In genomic region chr19:36409861-36410392, GRCm38 (mm10) we compare ENCODE assay signal across 8 mouse cellular contexts.
DNase-seq lines count a peak whose midpoint lies in the region; ATAC-seq lines count a peak whose summit lies in the region.

No protein-coding gene starts in this region.

- no peaks in the 10 kb centered on the region for H3K9me3 ChIP-seq in kidney, embryonic 15.5 days (replicated peaks)
- no peaks in the 10 kb centered on the region for H3K9me3 ChIP-seq in forebrain, embryonic 15.5 days
- H3K9me3 ChIP-seq in midbrain, embryonic 15.5 days: no peaks in the 10 kb centered on the region

- 0 out of 2 replicates have a peak, but pooled peaks cover 3% of the 10 kb centered on the region for H3K4me1 ChIP-seq in kidney, embryonic 15.5 days
- peaks cover 8% of the 10 kb centered on the region; the same call in 1 of the 2 replicates for H3K4me1 ChIP-seq in forebrain, embryonic 15.5 days
- H3K4me1 ChIP-seq in midbrain, embryonic 15.5 days: peaks cover 15% of the 10 kb centered on the region

- DNase-seq in kidney, adult 9 months: no peak
- DNase-seq in CD4-positive helper T cell, adult 2 months (ENCODE audit: low read depth, low spot score): peak; percentile 60
- peak; percentile 75 for DNase-seq in ZHBTc4 (ENCODE audit: low read depth, low spot score)
- DNase-seq in layer of hippocampus, postnatal 36 days: peak; percentile 16 to 19
- no peak for DNase-seq in ovary, postnatal 36 days (ENCODE audit: low spot score)

- no peaks in the 10 kb centered on the region for H3K36me3 ChIP-seq in kidney, embryonic 15.5 days
- no peaks in the 10 kb centered on the region for H3K36me3 ChIP-seq in forebrain, embryonic 15.5 days
- no peaks in the 10 kb centered on the region for H3K36me3 ChIP-seq in midbrain, embryonic 15.5 days (replicated peaks)

- H3K27ac ChIP-seq in kidney, embryonic 15.5 days: 0 out of 2 replicates have a peak overlapping the region, but pooled peaks have one; percentile 51
- no peak overlapping the region; the same call in 1 of the 2 replicates for H3K27ac ChIP-seq in forebrain, embryonic 15.5 days (replicated peaks)
- no peak overlapping the region for H3K27ac ChIP-seq in midbrain, embryonic 15.5 days

- H3K4me2 ChIP-seq in kidney, embryonic 15.5 days: peak overlapping the region; percentile 96
- peak overlapping the region; percentile 87 for H3K4me2 ChIP-seq in forebrain, embryonic 15.5 days (replicated peaks)
- peak overlapping the region; percentile 90 for H3K4me2 ChIP-seq in midbrain, embryonic 15.5 days

- peaks cover 29% of the 10 kb centered on the region for H3K27me3 ChIP-seq in kidney, embryonic 15.5 days
- H3K27me3 ChIP-seq in forebrain, embryonic 15.5 days: no peaks in the 10 kb centered on the region
- peaks cover 7% of the 10 kb centered on the region for H3K27me3 ChIP-seq in midbrain, embryonic 15.5 days (replicated peaks)

- no peak; the same call in 1 of the 2 replicates for ATAC-seq in kidney, embryonic 15.5 days (replicated peaks; ENCODE audit: low FRiP score)
- no peak for ATAC-seq in forebrain, embryonic 15.5 days (replicated peaks)
- peak; percentile 77; the same call in 1 of the 2 replicates for ATAC-seq in midbrain, embryonic 15.5 days (replicated peaks)

- WGBS in kidney, embryonic 15.5 days: under 1% methylated on average over 53 of the region's 82 CpGs
- WGBS in forebrain, embryonic 15.5 days: 1% methylated on average over 63 of the region's 82 CpGs
- under 1% methylated on average over 72 of the region's 82 CpGs for WGBS in midbrain, embryonic 15.5 days

- H3K4me3 ChIP-seq in kidney, embryonic 15.5 days (replicated peaks): peak overlapping the region; percentile 81
- peak overlapping the region; percentile 81 for H3K4me3 ChIP-seq in forebrain, embryonic 15.5 days
- peak overlapping the region; percentile 73 for H3K4me3 ChIP-seq in midbrain, embryonic 15.5 days

- peak overlapping the region; percentile 62 for H3K9ac ChIP-seq in kidney, embryonic 15.5 days
- H3K9ac ChIP-seq in forebrain, embryonic 15.5 days (replicated peaks): peak overlapping the region; percentile 51
- peak overlapping the region; percentile 57 for H3K9ac ChIP-seq in midbrain, embryonic 15.5 days

Comparison
In these comparisons a context has a peak if more than half of its experiments do, and no peak if none do; other contexts are left out.
1. DNase-seq: peak in CD4-positive helper T cell, adult 2 months (single experiment), ZHBTc4 (single experiment) and layer of hippocampus, postnatal 36 days (2 of 2); none in kidney, adult 9 months (single experiment) and ovary, postnatal 36 days (single experiment).
2. Peak in every context shown above with its lines, with median percentiles within 50 percentile points of each other: H3K4me2 ChIP-seq, H3K4me3 ChIP-seq and H3K9ac ChIP-seq.